Mouse (Mus musculus) stomach, postnatal 0 days (tissue): ENCODE results near the gene Arhgap10.

ENCODE experiments used
- CTCF ChIP-seq: IDR thresholded peaks from 2 replicates; pipeline ENCODE4 v1.5.1; 2016; ENCODE audit warnings: antibody characterized with exemption, low read depth, mild to moderate bottlenecking, moderate library complexity
- EP300 ChIP-seq: optimal IDR thresholded peaks from 2 replicates; pipeline ENCODE3; 2016; ENCODE audit warnings: antibody characterized with exemption

GRCm38 (mm10) chr8:77478913-77479273 lies 38.9 kb downstream of the Arhgap10 start:
- TF ChIP-seq CTCF: no peak
- TF ChIP-seq EP300: no peak
